Mouse (Mus musculus) cerebellum, adult 9-11 months (tissue): ENCODE results near the gene Olfr462.
A peak's percentile ranks its signal among the peaks of the same experiment; 100 is the strongest.
"Not testable (repeated sequence)": the region's sequence is repeated elsewhere in the genome, so short reads cannot be mapped to it uniquely, and the experiment has no call there.

Source experiments
- DNase-seq: peaks from one replicate; pipeline ENCODE4 v3.0.0; 2022

The Olfr462 gene

DNA sequence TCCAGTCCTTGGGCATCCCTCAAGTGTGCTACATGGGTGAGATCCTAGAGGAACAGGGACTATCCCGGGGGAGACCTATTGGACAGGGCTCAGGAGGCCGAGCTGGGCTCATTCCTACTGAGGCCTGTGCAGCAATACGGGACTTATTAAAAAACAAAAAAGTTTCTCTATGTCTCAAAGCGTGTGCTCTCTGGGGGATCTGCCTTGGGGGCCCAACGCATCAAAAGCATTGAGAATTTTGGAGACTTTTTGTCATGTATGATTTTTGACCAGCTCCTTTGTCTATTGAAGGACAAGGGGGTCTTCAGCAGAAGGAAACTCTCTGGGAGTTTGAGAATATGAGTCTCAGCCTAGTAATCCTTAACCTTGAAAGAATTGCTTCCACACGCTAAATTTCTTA is at the start of gene Olfr462:
Gene Olfr462 (minus strand): TSS at position 101 of the 400 bp plus-strand sequence.
- no peak for DNase-seq

DNA sequence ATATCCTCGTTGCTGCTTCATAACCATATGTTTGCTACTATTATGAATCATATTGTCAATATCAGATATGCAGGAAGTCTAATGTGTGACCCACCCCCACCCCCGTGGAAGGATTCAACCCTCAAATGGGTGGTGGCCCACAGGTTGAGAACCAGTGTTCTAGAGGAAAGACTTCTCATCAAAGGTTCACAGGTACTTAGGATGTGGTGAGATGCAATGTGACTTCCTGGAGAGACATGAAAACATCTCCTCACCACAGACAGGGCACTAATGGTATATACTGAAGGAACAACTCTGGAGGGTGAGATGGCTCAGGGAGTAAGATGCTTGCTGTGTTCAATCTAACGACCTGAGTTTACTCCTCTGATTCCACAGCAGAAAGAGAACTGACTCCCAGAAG is 43.4 kb upstream of the Olfr462 start:
- DNase-seq = no peak

DNA sequence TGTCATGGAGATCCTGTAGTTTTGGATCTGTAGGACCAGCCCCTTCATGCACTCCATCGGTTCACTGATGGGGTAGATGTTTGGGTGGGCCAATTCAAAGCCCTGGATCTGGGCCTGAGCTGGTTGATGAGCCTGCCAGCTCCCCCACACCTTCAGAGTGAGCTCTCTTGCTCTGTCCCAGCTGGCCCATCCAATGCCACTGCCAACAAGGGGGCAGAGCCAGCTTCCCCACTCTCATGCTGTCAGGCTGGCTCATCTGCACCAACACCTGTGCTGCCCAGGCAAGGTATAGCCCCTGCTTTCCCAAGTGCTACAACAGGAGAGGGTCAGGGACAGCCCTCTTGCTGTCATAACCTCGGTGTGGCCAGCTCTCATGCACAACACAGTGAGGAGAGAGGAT is 41.7 kb upstream of the Olfr462 start:
- no peak for DNase-seq

DNA sequence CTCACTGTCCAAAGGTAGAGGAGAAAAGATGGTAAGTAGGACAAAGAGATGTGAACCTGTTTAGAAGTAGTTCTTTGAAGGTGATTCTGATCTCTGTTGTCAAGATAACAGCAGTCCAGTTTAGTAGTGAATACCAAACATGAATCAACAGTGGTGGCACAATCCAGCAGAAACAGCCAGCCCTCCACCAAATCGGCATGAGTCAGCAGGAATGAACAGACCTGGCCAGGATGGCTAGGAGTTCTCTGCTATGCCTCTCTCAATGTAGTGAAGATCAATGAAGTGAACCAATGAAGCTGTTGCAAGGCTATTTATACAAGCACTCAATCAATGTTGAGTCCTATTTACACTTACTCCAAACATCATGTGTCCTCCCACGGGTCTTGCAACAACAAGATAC is 38.3 kb upstream of the Olfr462 start:
- no peak for DNase-seq

DNA sequence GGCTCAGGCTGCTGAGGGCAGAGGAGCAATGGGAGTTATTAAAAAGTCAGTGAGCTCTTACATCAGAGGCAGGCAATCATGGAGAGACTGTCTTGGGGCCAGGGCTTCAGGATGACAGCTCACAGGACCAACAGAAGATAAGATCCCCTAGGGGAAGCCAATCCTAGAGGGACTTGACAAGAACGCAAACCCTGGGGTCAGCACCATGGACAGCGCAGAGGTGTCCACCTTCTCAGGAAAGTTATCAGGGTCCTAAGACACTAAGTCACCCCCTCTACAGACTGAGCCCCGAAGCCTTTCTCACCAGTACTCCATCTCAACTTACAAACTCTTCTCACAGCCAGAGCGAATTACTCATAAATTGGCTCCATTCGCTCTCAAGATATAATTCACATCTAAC is 28.9 kb upstream of the Olfr462 start, which contains the start of gene Olfr464:
Gene Olfr464 (minus strand): TSS at position 2 of the 400 bp plus-strand sequence.
- DNase-seq = no peak

DNA sequence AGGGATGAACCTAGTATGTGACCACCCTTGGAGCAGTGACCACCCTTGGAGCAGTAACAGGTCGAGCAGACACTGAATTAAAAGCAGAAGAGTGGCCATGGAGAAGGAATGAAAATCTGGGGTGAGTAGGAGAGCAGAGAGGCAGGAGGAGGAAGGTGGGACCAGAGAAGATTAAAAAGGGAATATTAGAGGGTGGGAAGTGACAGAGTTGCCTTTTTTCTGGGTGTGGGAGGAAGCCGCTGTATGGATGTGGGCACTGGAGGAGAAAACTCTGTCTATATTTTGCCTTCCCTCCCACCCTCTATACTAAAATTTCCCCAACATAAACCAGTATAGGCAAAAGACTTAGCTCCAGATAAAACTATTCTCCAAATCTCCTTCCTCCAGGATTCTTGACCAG is 28.2 kb upstream of the Olfr462 start:
- DNase-seq = no peak

DNA sequence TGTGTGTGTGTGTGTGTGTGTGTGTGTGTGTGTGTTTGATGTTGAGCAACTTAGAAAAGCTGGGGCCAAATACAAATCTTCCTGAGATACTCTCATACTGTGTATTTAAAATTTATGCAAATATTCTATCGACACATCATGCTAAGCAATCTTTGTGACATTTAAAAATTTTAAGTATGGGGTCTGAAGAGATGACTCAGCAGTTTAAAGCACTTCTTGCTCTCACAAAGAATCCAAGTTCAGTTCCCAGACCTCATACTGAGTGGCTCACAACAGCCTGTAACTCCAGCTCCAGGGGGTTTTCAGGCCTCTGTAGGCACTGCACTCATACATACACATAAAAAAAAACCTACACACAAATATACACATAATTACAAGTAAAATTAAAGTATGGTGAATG is 23.9 kb upstream of the Olfr462 start:
- DNase-seq = no peak

DNA sequence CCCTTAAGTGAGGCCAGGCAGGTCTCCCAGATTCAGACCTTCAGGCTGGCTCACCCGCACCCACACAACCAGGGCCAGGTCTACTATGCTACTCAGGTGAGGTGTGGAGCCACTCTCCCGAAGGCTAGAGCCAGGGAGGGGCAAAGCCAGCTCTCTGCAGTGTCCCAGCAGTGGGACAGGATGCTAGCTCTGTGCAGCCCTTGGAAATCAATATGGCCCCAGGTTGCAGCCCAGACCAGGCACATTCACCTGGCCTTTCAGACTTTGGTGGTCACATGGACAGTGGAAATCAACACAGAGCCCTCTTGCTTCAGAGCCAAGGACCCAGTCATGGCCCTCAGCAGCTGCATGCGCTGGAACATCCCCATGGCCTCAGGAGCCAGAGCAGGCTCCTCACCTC is 12.3 kb upstream of the Olfr462 start:
- no peak for DNase-seq

DNA sequence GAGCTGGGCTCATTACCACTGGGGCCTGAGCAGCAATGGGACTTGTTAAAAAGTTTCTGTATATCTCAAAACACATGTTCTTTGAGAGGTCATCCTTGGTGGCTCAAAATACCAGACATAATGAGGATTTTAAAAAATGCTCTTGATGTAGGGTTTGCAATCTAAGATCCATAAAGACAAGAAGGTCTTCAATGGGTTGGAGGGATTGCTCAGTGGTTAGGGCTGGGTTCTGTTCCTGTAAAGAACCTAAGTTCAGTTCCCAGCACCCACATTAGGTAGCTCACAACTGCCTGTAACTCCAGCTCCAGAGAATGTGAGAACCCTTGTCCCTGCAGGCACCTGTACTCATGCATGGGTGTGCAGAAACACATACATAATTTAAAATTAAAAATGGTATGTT is 5.2 kb upstream of the Olfr462 start, which contains the start of gene Olfr463:
Gene Olfr463 (minus strand): TSS at position 101 of the 400 bp plus-strand sequence.
- DNase-seq = no peak

DNA sequence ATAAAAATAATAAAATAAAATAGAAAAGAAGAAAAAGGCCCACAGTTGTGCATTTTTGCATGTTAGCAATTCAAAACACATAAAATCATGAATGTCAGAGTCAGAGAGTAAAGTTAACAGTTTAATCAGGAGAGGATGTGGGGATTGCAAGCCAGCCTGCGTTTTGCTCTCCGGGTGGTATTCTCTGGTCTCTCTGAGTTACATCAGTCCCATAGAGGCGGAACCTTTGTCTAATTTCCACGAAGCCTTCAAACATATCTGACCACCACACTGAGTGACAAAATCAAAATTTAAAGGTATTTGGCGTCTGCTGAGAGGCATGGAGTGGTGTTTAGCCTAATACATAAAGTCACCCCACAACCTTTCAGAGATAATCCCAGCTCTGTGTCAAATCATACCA is 7.2 kb downstream of the Olfr462 start:
- DNase-seq = no peak

DNA sequence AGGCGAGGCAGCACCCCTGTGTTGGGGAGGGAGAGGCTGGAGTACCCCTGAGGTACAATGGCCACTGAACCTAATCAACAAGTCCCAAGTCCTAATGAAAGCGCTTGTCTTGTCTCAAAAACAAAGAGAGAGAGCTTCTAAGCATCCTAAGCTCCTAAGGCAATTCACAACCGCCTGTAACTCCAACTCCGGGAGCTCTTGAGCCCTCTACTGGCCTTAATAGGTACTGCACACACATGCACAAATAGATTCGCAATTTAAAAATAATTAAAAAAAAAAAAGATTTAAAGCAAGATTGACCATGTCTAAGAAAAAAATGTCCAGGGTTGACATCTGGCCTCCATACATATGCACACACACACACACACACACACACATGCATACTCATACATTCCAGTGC is 8.6 kb downstream of the Olfr462 start:
- DNase-seq = no peak

DNA sequence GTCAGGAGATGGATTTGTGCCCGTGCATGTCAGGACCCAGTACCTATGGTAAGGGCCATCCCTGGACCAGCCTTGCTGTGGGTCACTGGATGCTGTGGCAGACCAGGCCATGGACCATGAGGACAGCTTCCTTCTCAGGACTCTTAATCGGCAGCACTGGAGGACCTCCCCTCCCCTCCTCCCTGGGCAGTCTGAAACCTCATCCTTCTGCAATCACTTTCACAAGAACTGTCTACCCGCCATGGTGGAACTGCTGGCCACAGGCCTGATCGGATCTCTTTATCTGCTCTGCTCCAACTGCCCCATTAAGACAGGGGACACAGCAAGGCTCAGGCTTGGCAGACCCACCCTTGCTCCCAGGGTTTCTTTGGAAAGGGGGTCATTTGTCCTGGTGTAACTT is 10.4 kb downstream of the Olfr462 start:
- no peak for DNase-seq

DNA sequence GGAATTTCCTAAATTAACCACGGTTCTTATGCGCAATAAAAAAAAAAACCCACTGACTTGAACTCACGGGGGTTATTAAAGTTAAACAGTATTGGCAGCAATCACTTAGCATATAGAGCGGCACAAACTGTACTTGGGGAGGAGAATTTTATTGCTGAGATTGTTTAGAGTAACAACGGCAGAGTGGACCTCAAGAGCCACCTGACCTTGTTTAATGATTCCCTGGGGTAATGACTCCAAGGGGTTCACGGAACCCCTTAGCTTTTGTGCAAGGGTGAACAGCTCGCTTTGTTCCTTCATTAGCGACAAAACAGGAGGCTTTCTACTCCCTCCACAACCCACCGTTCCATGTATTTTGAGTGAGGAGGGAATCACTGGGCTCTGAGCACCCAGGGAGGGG is 12.2 kb downstream of the Olfr462 start:
- no peak for DNase-seq

DNA sequence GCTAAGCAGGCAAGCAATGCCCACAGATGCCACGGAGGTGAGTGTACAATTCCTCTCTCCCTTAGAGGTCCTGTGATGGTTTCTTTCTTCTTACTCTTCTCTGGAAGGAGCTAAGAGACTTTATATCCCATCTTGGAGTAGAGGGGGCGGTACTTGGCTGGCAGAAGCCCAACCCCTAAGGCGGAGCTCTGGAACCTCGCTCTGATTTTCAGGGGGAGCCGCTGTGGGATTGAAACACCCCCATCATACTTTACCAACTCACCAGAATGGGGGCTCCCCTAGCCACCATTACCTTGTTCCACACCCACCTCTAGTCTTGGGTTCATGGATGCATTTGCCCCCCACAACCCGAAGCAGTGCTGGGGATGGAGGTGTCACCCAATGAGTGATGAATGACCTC is 16.6 kb downstream of the Olfr462 start, which contains the start of gene Epx:
Gene Epx (minus strand): TSS at position 101 of the 400 bp plus-strand sequence.
- DNase-seq = no peak

DNA sequence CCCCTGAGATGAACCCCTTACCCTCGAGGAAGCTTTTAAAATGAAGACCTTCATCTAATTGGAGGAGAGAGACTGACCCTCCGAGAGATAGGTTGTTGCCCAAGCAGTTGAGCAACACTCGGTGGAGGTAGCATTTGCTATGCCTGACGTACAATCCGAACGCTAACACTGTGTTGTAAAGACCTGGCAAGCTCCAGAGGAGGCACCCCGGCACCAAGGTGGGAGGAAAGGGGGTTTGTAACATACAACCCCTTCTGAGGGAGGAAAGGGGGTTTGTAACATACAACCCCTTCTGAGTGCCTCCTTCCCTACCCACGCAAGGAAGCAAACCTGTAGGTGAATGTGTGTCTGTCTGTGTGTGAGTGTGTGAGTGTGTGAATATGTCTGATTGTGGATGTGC is 20.3 kb downstream of the Olfr462 start:
- DNase-seq = no peak

DNA sequence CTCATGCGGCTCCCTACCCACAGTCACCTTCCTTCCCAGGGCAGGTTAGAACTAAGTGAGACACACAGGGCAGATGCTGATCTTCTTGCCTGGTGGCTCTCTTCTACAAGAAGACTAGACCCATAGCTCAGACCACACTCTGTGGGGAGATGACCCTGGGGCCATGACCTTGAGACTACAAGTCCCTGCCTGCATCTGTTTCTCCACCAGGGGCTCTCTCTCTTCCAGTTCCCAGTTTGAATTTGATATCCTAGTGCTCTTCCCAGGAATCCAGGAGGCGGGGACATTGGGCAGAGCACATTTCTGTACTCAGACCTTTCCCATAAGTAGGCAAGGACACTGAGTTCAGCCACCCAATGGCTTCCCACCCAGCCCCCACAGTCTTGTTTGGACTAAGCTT is 22.0 kb downstream of the Olfr462 start:
- DNase-seq = no peak

DNA sequence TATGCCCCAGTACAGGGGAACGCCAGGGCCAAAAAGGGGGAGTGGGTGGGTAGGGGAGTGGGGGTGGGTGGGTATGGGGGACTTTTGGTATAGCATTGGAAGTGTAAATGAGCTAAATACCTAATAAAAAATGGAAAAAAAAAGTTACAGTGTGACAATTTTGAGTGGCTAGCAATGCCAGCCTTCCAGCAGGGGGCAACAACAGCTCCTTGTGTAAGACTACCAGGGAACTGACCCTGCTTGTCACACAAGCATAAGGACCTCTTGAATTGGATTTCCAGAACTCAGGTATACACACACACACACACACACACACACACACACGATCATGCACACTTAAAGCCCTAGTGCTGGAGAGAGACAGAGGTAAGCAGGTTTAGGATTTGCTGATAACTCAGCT is 25.2 kb downstream of the Olfr462 start:
- DNase-seq = not testable (repeated sequence)

DNA sequence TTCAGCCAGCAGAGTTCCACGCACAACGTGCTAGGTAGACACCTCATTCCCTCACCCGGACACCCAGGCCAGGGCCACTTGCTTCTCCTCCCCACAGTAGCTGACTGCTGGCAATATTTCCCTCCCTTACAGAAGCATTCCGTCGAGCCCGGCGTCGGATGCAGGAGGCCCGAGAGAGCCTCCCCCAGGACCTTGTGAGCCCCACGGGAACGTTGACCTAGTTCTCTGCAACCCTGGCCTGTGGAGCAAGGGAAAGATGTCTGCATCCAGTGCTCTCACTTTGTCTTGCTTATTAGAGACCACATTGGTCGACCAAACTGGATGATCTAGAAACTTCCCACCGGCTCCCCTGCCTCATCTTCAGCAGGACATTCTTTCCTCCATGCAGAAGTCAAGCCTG is 29.3 kb downstream of the Olfr462 start:
- no peak for DNase-seq

DNA sequence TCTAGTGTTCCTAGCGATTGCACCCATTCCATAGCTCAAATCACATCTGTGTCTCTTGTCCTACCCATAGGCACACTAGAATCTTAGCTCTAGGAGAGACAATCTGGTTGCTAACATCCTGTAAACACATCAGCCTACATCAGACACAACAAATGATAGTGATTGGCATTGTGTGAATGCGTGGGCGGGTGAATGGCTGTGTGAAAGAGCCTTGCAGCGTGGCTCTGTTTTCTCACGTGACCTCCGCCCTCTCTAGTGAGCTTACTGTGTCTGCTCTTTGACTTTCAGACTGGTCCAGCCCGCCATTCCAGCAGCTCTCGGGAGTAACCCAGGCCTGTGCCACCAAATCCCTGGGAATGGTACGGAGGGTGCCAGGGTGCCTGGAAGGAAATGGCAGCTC is 31.6 kb downstream of the Olfr462 start:
- DNase-seq = no peak

DNA sequence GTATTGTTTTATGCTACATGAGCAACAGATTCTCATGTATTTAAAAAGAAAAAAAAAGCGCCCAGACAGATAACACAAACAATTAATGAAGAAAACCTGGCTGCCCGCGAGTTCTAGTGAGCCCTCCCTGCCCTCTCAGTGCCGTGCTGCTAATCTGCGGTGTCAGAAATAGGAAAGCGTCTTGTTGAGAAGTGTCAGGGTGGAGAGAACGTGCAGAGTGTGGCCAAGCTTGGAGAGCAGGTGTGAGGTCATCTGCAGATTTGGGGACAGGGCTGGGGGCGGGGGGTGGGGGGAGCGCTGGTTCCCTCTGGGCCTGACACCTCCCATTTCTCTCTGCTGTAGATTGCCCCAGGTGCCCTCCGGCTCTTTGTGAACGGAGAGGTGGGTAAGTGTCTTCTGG is 32.8 kb downstream of the Olfr462 start:
- DNase-seq = no peak

DNA sequence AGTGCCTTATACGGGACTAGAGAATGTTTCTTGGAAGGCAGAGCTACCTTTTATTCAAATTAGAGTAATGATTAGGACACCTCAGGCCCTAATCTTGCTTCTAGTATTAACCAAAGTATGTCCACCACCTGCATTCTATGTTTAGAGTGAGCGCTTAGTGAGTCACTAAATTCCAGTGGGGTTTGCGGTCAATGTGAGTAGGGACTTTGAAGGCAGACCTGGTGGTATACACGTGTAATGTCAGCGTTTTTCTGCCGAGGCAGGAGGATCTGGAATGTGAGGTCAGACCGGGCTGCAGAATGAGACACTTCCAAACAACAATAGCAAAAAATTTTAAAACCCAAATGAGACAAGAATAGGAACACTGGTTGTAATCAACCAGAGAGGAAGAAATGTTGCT is 37.5 kb downstream of the Olfr462 start:
- DNase-seq = no peak

DNA sequence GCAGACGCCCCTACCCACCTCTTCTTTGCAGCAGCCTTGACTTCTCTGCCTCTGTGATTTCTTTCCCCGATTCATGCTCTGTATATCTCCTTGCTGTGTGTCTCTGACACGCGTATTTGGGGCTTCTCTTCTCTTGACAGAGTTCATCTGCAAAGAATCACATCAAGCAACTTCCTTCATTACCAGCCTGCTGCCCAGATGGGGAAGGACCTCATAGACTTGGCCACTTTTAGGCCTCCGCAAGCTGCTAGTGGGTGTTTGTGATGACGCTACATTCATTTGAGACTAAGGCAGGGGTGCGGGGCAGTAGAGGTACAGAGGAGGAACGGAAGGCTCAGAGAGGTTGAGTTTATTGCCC is 38.5 kb downstream of the Olfr462 start:
- peak; percentile 8 for DNase-seq

DNA sequence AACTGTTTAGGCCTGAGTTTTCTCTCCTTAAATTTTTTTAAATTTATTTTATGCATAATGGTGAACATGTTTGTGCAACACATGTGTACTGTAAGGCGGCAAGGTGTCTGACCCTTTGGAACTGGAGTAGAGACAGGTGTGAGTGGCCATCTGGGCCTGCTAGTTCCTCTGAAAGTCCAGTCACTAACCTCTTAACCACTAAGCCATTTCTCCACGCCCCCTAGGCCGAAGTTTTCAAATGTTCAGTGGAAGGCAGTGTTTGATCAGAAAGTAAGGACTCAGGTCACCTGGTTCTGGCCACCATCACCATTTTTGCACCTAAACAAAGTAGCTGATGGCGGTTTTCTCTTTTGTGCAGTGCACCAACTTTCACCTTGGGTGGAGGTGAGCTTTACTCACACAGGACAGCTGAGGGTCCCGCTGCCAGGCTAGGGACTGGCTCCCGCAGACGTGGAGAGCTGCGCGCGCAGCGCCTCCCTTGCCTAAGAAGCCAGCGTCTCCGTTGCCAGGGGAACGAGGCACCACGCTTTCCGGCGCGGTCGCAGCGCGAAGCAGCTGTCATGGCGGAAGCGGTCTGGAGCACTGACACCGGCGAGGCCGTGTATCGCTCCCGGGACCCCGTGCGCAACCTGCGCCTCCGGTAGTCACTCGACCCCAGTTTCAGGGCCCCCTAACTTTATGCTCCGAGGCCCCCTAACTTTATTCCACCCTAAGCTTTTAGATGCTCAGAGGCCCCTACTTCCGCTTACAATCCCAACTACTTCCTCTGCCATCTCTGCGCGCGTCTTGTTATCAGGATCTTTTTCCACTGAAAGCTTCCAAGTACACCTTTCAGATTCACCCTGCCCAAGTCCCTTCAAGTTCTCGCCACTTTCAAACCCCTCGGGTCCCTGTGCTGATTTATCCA is 39.1 kb downstream of the Olfr462 start, which contains the start of gene Mks1:
Gene Mks1 (plus strand): TSS at position 526 of the 907 bp plus-strand sequence.
- DNase-seq = peak; percentile 86

DNA sequence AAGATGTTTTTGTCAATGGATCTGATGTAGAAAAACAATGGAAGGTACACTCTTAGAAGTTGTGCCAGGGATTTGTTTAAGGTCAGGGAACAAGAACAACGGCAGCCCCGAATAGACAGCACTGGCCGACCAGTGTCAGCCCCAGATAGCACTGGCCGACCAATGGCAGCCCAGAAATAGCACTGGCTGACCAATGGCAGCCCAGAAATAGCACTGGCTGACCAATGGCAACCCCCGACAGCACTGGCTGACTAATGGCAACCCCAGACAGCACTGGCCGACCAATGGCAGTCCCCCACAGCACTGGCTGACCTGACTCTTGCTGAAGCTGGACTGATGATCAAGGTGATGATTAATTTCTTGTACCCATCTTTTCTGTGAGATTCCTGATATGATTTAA is 44.2 kb downstream of the Olfr462 start:
- no peak for DNase-seq
